Mouse (Mus musculus) myocyte (in vitro differentiated cells): ENCODE data around the gene Gm8773. TPM values are rescaled to one million over a fixed set of nuclear protein-coding genes. Genes with fewer than 3 reads are reported as not detected.

Experiments used
- H3K27me3 ChIP-seq: one replicate; pipeline ENCODE4 v1.6.1; 2011; ENCODE audit not compliant: control insufficient read depth, insufficient read depth, insufficient read length
- H3K36me3 ChIP-seq: one replicate; pipeline ENCODE4 v1.6.1; 2011; ENCODE audit not compliant: control insufficient read depth, insufficient read depth
- H3K4me2 ChIP-seq: one replicate; pipeline ENCODE4 v1.6.1; 2011; ENCODE audit warnings: low read depth, control low read depth
- H3K4me3 ChIP-seq: one replicate; pipeline ENCODE4 v1.5.1; 2011; ENCODE audit warnings: mild to moderate bottlenecking, control low read depth, moderate library complexity
- H3K79me2 ChIP-seq: one replicate; pipeline ENCODE4 v1.6.1; 2011; ENCODE audit not compliant: control insufficient read depth, insufficient read depth
- H3ac ChIP-seq: one replicate; pipeline ENCODE4 v1.6.1; 2011; ENCODE audit not compliant: control insufficient read depth, insufficient read length
- CEBPB ChIP-seq: IDR thresholded peaks from 2 replicates; pipeline ENCODE4 v1.6.1; 2011; ENCODE audit warnings: mild to moderate bottlenecking, moderate library complexity; ENCODE audit not compliant: poor library complexity, insufficient read depth, severe bottlenecking
- E2F4 ChIP-seq: IDR thresholded peaks from one replicate; pipeline ENCODE4 v1.6.1; 2011; ENCODE audit warnings: mild to moderate bottlenecking, control low read depth, moderate library complexity; ENCODE audit not compliant: insufficient read depth
- MAX ChIP-seq: IDR thresholded peaks from one replicate; pipeline ENCODE4 v1.6.1; 2011; ENCODE audit warnings: low read depth, mild to moderate bottlenecking, control low read depth
- MYOD1 ChIP-seq, 3 experiments: IDR thresholded peaks; one replicate each; pipeline ENCODE4 v1.6.1; 2011; ENCODE audit warnings: control low read depth in 2 of 3, low read depth in 2 of 3, mild to moderate bottlenecking in 2 of 3, moderate library complexity in 1 of 3; ENCODE audit not compliant: insufficient read length in 2 of 3, control insufficient read depth in 1 of 3
- MYOG ChIP-seq, 3 experiments: IDR thresholded peaks; one replicate each; pipeline ENCODE4 v1.6.1; 2011; ENCODE audit warnings: control low read depth in 2 of 3, low read depth in 2 of 3, mild to moderate bottlenecking in 2 of 3; ENCODE audit not compliant: insufficient read length in 2 of 3, control insufficient read depth in 1 of 3, insufficient read depth in 1 of 3
- POLR2A ChIP-seq: IDR thresholded peaks from one replicate; pipeline ENCODE4 v1.6.1; 2011; ENCODE audit warnings: low read depth, mild to moderate bottlenecking, control low read depth, moderate library complexity; ENCODE audit not compliant: insufficient read length
- POLR2AphosphoS2 ChIP-seq: IDR thresholded peaks from one replicate; pipeline ENCODE4 v1.6.1; 2011; ENCODE audit warnings: low read depth, control low read depth; ENCODE audit not compliant: insufficient read length
- REST ChIP-seq: IDR thresholded peaks from one replicate; pipeline ENCODE4 v1.6.1; 2011; ENCODE audit warnings: mild to moderate bottlenecking, control low read depth, moderate library complexity; ENCODE audit not compliant: insufficient read depth, insufficient read length
- SRF ChIP-seq: IDR thresholded peaks from one replicate; pipeline ENCODE4 v1.6.1; 2011; ENCODE audit warnings: low read depth; ENCODE audit not compliant: control insufficient read depth, insufficient read length
- TCF12 ChIP-seq: IDR thresholded peaks from one replicate; pipeline ENCODE4 v1.6.1; 2011; ENCODE audit warnings: mild to moderate bottlenecking, control low read depth; ENCODE audit not compliant: poor library complexity, insufficient read depth, severe bottlenecking
- TCF3 ChIP-seq: IDR thresholded peaks from one replicate; pipeline ENCODE4 v1.6.1; 2011; ENCODE audit warnings: low read depth, control low read depth; ENCODE audit not compliant: insufficient read length
- USF1 ChIP-seq: IDR thresholded peaks from one replicate; pipeline ENCODE4 v1.6.1; 2011; ENCODE audit warnings: low read depth, mild to moderate bottlenecking, control low read depth, moderate library complexity
- polyA plus RNA-seq: library from polyadenylated mRNA; unstranded; fragments of >200 nt; fragmentation: generic; extraction: Trizol; gene quantifications from one replicate; pipeline ENCODE4 v1.2.1, GENCODE M21; 2012; ENCODE audit warnings: missing spikeins

Gm8773 gene
- polyA plus RNA-seq, 1 experiment = 0.44 TPM

DNA sequence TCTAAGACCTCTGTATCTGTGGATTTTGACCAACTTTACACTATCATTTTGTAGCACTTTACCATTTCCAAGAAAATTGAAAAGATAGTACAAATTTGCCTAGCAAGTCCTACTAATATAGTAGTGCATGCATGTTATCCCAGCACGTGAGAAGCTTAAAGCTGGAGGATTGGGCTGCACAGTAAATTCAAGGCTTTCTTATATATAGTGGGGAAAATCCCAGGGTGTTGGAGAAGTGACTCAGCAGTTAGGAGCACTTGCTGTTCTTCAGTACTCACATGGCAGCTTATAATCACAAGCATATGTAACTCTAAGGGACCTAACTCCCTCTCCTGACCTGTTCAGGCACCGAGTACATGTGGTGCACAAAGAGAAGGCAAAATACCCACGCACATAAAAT lies 11.2 kb upstream of the Gm8773 start:
- Histone ChIP-seq H3K36me3 (no peaks in the 10 kb centered on the region), H3ac (no peak overlapping the region), H3K79me2 (peaks cover 12% of the 10 kb centered on the region), H3K4me2 (no peak overlapping the region), H3K27me3 (no peaks in the 10 kb centered on the region), H3K4me3 (no peak overlapping the region)
- TF ChIP-seq POLR2AphosphoS2 = no peak
- no peak for TF ChIP-seq POLR2A
- no peak for TF ChIP-seq MAX
- no peak for TF ChIP-seq SRF
- no peak for TF ChIP-seq TCF12
- TF ChIP-seq TCF3 = no peak
- TF ChIP-seq CEBPB = no peak
- TF ChIP-seq E2F4 = no peak
- TF ChIP-seq REST = no peak
- TF ChIP-seq USF1 = no peak
- no peak for TF ChIP-seq MYOD1 (IDR thresholded peaks at IDR 0.05; ENCODE audit: control insufficient read depth in 1 of 3, insufficient read length in 2 of 3, low read depth in 2 of 3)

DNA sequence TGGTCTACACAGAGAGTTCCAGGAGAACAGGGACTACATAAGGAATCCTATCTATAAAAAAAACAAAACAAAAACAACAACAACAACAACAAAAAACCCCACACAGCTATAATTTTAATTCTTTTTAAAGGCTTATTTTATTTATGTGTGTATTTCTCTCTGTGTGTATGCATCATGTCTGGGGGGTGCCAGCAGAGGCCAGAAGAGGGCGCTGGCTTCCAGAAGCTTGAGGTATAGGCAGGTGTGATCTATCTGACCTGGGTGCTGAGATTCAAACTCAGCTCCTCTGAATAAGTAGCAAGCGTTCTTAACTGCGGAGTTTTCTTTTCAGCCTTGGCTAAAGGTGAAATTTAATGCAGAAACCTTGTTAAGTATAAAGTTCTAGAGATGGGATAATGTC lies 14.1 kb downstream of the Gm8773 start:
- no peaks in the 10 kb centered on the region for H3K27me3 ChIP-seq
- H3K4me3 ChIP-seq = no peak overlapping the region
- no peak for TF ChIP-seq POLR2AphosphoS2
- TF ChIP-seq MYOG (IDR thresholded peaks at IDR 0.05; ENCODE audit: control insufficient read depth in 1 of 3, insufficient read depth in 1 of 3, insufficient read length in 2 of 3, low read depth in 2 of 3) = no peak
- no peak for TF ChIP-seq MYOD1 (IDR thresholded peaks at IDR 0.05; ENCODE audit: control insufficient read depth in 1 of 3, insufficient read length in 2 of 3, low read depth in 2 of 3)
- no peak for TF ChIP-seq TCF12
- no peak for TF ChIP-seq USF1
- no peak for TF ChIP-seq REST
- no peak for TF ChIP-seq CEBPB
- no peak for TF ChIP-seq E2F4
- no peak for TF ChIP-seq TCF3
- TF ChIP-seq POLR2A = no peak
- no peak for TF ChIP-seq SRF
- no peaks in the 10 kb centered on the region for H3K79me2 ChIP-seq
- H3ac ChIP-seq = no peak overlapping the region
- no peak overlapping the region for H3K4me2 ChIP-seq
- H3K36me3 ChIP-seq = no peaks in the 10 kb centered on the region

DNA sequence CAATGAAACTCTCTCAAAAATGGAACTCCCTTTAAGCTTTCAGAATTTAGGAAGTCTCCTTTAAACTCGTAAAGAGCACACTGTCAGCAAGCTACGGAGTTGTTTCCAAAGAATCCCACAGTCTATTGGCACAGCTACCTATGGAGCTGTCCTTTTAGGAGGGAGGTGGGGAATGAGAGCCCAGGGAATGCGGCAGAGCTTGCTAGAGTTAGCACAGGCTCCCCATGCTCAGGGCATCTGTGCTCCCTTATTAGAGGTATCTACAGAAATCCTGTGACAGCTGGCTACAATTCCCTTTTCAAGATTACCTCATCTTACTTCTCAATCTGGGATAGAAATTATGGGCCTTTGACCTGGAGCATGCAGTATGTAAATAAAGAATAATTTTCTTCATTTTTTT lies 36.9 kb downstream of the Gm8773 start:
- no peaks in the 10 kb centered on the region for H3K27me3 ChIP-seq
- no peaks in the 10 kb centered on the region for H3K79me2 ChIP-seq
- H3ac ChIP-seq = no peak overlapping the region
- H3K4me2 ChIP-seq = no peak overlapping the region
- no peak for TF ChIP-seq POLR2AphosphoS2
- TF ChIP-seq TCF3 = no peak
- no peak for TF ChIP-seq MAX
- TF ChIP-seq REST = no peak
- TF ChIP-seq USF1 = no peak
- no peak for TF ChIP-seq POLR2A
- no peak for TF ChIP-seq SRF
- H3K4me3 ChIP-seq = no peak overlapping the region
- no peaks in the 10 kb centered on the region for H3K36me3 ChIP-seq

GRCm38 (mm10) chr5:5618329-5618728 lies 44.7 kb downstream of the Gm8773 start:
- H3K36me3 ChIP-seq = no peaks in the 10 kb centered on the region
- peak overlapping the region; percentile 56 for H3K4me2 ChIP-seq
- H3ac ChIP-seq = no peak overlapping the region
- no peak overlapping the region for H3K4me3 ChIP-seq
- no peaks in the 10 kb centered on the region for H3K27me3 ChIP-seq
- H3K79me2 ChIP-seq = no peaks in the 10 kb centered on the region
- TF ChIP-seq CEBPB (peak; percentile 98), REST (no peak), MAX (peak; percentile 49), TCF12 (peak; percentile 77), MYOG (IDR thresholded peaks at IDR 0.05; ENCODE audit: control insufficient read depth in 1 of 3, insufficient read depth in 1 of 3, insufficient read length in 2 of 3, low read depth in 2 of 3) (peak; percentile 11 to 65 (median 26)), MYOD1 (IDR thresholded peaks at IDR 0.05; ENCODE audit: control insufficient read depth in 1 of 3, insufficient read length in 2 of 3, low read depth in 2 of 3) (peak; percentile 91 to 99 (median 98)), E2F4 (no peak), POLR2A (peak; percentile 56), TCF3 (peak; percentile 63), USF1 (peak; percentile 14), POLR2AphosphoS2 (peak; percentile 64)

DNA sequence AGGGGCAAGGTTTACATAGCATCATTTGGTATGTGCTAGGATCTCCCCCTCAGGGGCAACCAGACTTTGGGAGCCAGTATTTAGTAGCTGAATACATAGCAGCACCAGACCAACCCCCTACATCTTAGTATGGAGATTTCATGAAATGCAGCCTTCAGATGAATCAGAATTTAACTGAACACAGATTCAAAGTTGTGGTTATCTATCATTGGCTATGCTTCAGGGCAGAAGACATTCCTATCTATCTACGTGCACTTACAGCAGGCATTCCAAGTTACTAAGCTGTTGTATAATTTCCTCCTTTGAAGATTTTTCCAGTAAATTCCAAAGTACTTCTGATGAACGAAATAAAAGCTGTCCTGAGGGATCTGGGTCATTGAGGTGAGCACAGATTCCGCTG lies 51.9 kb downstream of the Gm8773 start:
- TF ChIP-seq TCF12 (no peak), MAX (no peak), SRF (no peak)
- no peaks in the 10 kb centered on the region for H3K36me3 ChIP-seq
- no peaks in the 10 kb centered on the region for H3K27me3 ChIP-seq
- H3ac ChIP-seq = no peak overlapping the region
- H3K4me3 ChIP-seq = no peak overlapping the region
- peak overlapping the region; percentile 45 for H3K4me2 ChIP-seq
- H3K79me2 ChIP-seq = no peaks in the 10 kb centered on the region

Other genes starting within 250 kb of the Gm8773 start
- gene Cdk14, start 153.5 kb upstream of the Gm8773 start, polyA plus RNA-seq = 11.2 TPM
- not detected for gene 1700015F17Rik, start 94.7 kb upstream of the Gm8773 start, polyA plus RNA-seq
- 15.0 TPM for gene Cldn12, start 58.8 kb upstream of the Gm8773 start, polyA plus RNA-seq
- 4.6 TPM for gene Gtpbp10, start 14.3 kb upstream of the Gm8773 start, polyA plus RNA-seq
- 2.3 TPM for gene Cfap69, start 90.4 kb downstream of the Gm8773 start, polyA plus RNA-seq
- gene Steap2, start 120.8 kb downstream of the Gm8773 start, polyA plus RNA-seq = 15.5 TPM
- gene Steap1, start 175.5 kb downstream of the Gm8773 start, polyA plus RNA-seq = 90.3 TPM